Mouse (Mus musculus) adrenal gland, postnatal 14 days (tissue): ENCODE results near the gene Celsr2. TPM values are rescaled to one million over a fixed set of nuclear protein-coding genes. Genes with fewer than 3 reads are reported as not detected.

Experiments
- DNase-seq: peaks from one replicate; pipeline ENCODE4 v3.0.0; 2021; ENCODE audit warnings: mixed read lengths
- total RNA-seq: library from RNA; stranded (reverse); gene quantifications from 2 replicates; pipeline ENCODE4 v1.2.3, GENCODE M21; 2021

Celsr2 gene
- total RNA-seq, 1 experiment from 2014 or later = 8.7 TPM

DNA sequence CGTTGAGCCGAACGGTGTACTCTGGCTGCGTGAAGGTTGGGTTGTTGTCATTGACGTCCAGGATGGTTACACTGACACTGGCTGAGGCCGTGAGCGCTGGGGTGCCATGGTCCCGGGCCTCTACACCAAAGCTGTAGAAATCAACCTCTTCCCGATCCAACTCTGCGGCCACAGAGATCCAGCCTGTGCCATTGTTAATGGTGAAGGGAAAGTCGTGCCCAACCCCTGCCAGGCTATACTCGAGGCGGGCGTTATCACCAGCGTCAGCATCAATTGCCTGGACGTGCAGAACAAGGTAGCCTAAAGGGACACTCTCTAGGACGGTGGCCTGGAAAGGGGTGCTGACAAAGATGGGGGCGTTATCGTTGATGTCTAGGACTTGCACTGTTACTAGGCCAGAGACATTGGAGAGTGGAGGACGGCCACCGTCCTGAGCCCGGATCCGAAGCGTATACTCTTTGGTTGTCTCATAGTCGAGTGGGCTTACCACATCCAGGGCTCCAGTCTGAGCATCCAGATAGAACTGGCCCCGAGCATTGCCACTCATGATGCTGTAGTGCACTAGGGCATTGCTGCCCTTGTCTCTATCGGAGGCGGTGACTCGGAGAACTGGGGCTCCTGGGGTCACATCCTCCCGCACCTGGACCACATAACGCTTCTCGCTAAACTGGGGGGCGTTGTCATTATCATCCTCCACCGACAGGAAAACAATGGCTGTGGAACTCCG, 1.6 kb downstream of the Celsr2 start:
- DNase-seq = no peak

DNA sequence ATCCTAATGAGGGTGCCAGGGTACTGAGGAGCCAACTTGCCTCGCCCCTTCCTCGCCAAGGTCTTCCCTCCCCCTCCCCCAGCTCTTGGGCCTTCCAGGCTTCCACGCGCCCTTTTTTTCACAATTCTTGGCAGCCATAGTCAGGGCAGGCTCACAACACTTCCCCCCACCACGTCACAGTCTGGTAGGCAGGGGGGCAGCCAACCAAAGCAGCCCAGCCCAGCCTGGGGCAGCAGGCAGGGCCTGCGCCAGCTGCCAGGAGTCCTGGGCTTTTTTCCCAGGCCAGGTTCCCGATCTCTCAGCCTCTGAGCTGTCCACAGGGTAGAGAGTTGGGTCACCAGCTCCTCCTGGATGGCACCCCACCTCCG, 3.6 kb downstream of the Celsr2 start:
- DNase-seq = peak; percentile 68

DNA sequence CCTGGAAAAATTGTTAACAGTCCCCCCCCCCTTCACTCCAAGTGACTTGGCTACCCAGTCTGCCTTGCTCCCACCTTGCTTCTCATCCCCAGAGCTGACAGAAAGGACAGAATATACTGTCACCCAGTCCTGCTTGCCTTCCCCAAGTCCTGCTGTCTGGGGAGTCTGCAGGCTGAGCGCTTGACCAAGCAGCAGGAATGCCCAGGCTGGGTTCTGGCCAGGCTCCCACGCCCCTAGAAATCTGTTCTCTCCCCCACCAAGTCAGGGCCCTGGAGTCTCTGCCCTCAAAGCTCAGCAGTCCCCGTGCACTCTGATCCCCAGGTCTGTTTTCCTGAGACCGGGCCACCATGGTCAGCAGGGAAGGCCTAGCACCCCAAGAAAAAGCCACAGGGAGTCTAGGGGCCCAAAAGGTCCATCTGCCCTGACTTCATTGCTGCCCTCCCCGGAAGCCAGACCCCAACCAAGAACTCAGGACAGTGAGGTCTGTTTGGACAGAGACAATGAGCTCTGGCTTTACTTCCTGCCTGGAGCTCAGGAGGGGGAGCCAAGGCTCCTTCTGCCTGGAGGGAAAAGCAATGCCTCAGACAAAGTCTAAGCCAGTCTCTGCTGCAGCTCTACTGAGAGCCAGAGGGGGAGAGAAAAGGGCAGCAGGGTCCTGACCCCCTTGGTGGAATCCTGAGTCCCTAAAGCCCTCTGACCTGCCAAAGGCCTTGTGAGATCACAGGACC, 4.2 kb downstream of the Celsr2 start:
- DNase-seq = no peak

DNA sequence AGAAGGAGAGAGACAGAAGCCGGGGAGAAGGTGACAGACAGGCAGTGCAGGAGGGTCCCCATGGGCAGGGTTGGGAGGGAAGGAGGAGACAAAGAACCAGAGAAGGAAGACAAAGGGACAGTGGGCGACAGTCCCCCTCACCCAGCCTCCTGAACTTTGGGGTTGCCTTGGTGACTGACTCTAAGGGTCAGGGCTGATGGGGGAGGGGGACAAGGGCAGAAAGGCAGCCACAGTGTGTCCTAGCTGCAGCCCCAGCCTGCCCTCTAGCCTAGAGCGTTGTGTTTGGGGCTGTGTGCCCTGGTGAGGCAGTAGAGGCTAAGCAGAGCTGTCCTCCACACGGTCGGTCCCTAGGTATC, 5.0 kb downstream of the Celsr2 start:
- no peak for DNase-seq

DNA sequence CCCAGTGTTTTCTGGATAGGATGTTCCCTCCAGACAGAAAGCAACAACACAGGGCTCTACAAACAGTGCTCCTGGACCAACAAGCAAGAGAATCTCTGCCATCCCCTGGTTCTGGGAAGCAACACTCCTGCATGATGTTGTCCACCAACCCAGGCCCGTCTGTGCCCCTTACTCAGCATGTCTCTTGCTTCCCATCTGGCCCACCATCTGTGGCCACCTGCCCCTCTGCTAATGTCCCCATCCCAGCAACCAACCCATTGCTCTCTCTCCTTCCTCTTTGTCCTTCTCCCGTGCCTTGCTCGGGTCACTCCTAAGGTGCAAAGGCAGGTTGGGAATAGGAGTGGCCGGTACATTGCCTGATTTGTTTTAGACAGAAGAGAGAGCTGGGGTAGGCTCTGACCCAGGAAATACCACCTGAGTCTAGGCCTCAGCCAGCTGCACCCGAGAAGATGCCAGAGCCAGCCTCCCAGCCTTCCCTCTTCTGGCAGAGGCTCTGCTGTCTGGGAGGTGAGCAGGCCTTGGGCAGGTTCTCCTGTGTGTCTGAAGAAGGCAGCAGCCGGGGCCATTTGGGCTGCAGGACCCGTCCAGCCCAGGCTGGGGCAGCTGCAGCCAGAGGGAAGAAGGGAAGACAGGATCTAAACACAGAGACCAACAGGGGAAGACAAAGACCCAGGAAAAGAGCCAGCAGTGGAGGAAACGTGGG, 5.5 kb downstream of the Celsr2 start:
- no peak for DNase-seq

DNA sequence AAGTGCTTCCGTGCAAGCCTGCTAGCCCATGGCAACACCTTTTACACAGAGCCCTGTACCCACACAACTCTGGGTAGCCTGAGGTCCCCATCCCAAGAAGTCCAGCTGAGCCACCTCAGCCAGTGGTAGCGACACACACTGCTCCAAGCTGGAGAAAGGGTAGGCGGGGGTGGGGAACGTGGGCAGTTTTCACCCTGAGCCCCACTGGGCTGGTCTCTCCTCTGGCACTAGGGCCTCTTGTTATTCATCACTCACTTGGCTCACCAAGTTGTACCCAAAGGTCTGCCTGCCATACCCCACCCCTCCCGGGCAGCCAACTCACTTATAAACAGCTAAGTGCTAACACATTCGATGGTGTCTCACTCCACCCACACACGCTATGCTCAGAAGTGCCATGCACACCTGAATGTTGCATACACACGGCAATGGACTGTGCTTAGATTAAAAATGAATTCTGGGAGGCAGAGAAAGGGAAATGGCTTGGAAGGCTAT, 6.8 kb downstream of the Celsr2 start:
- DNase-seq = no peak

DNA sequence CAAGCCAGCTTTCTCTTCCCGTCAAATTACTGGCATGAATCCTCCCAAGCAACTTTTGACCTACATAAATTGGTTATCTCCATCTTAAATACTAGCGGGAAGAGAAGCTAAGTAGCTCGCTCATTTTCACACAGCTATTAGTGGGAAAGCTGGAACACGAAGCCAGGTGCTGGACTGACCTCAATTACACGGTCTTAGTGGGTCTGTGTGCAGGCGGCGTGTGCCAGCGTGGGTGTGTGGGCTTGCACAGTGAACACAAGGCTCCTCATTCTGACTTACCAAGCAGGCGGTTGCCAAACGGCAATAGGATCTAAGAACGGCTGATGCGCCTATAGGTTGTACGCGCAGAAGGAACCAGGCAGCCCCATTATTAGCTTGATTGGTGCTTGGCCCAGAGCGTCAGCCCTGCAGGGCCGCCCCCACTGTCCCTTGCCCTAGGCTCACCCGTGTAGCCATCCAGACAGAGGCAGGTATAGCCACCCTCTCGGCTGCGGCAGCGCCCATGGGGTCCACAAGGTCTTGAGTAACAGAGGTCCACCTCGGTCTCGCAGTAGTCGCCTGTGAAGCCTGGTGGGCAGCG, 9.0 kb downstream of the Celsr2 start:
- DNase-seq = no peak

DNA sequence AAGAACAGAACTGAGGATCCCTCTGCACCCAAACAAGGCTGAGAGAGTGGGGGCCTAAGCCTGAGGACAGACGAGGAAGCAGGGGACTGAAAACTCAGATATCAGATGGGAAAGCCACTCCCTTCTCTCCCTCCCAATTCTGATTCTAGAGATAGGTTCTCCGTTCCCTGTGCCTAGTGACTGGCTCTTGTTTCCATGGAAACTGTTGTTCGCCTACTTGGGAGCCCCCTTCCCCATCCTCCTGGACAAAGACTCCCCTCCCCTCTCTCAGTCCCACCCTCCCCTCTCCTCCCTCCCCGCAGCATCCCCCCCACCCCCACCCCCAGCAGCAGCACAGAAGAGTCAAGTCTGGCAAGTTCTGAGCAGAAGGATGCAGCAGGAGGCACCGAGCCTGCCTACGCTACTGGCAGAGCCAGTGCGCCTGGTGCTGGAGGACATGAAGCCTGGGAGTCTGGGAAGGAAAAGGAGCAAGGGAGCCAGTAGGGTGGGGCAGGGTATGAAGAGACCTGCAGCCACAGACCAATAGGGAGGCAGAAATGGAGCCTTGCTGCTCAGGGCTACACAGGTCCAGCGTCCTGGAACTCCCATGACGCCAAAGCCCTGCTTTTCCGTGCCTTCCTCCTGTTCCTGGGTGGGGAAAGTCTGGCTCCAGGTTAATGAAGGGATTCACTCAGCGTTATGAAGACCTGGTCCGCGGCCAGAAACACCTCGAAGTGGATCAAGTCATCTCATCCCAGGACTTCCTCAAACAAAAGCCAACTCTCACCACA, 9.6 kb downstream of the Celsr2 start:
- DNase-seq = no peak

DNA sequence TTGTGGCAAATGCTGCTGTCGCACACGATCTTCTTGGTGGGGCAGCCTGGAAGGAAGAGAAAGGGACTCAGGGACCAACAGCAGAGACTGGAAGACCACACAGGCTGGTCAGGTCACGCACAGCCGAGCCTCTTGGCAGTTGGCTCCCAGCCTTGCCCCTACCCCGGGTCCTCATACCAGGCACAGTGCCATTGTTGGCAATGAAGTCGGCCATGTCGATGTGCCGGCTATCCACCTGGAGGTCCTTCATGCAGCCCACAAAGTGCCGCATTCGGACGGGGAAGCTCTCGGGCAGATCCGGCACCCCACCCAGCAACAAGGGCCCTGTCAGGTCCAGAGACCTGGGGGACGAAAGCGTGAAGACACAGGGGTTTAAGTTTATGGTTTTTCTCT, 12.8 kb downstream of the Celsr2 start:
- DNase-seq = no peak

DNA sequence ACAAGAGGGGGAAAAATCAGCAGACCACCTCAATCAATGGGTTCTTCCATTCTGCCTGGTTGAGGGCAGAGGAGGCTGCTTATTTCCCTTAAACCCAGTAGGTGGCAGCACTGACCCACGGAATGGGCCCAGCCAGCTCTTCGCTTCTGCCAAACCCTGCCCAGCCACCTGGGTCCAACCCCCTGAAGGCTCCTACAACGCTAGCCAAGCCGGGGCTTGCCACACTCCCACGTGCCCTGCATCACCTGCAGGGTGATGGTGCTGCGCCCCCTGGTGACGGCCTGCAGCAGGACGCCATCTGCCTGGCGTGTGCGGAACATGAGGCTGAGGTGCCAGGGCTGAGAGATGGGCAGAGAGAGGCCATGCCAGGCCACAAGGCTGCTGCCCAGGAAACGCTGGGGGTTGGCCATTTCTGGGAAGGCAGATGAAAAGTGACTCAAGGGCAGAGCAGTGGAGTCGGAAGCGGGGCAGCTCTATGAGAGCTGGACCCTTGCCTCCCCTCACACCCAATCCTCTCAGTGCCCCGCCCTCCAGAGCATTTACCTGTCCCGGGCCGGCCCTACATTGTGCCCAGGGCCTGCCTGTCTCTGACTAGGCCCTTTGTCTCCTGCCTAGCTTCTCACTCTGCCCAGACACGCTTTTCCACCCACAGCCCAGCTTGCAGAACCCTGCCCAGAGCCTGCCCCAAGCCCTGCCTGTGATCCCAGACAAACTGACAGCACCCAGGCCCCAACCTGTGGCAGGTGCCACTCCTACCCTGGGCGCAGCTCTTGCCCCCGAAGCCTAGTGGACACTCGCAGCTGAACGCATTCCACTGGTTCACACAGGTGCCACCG, 13.4 kb downstream of the Celsr2 start:
- peak; percentile 96 for DNase-seq

DNA sequence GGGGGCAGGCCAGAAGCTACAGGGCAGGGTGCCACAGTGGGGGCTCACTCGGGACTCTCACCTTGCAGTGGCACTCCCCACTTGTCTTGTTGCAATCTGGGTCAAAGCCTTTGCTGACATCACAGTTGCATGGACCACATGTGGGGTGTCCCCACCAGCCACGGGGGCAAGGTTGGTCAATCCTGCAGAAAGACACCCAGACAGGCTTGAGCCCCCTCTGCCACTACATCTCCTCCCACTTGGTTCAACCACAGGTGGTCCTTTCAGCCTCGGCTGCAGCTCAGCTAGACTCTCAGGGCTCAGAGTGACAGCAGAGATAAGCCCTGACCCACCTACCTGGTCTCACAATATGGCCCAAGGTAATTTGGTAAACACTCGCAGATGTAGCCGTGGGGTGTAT, 14.9 kb downstream of the Celsr2 start:
- no peak for DNase-seq

DNA sequence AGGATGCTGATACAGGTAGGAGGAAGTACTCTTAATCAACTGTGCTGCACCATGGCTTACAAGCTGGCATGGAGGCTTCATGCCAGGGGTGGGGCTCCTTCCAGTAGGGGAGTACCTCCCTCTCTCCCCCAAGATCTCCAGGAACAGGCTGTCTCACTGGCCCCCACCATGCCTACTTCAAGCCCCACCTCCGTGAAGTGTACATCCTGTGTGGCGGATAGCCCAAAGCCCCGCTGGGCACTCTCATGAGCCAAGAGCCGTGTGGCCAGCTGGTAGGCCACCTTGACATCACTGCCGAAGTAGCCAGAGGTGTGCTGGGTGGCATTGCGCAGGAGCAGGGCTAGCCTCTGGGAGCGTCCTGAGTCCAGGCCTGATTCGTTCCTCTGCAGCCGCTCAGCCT, 17.1 kb downstream of the Celsr2 start:
- DNase-seq = no peak

DNA sequence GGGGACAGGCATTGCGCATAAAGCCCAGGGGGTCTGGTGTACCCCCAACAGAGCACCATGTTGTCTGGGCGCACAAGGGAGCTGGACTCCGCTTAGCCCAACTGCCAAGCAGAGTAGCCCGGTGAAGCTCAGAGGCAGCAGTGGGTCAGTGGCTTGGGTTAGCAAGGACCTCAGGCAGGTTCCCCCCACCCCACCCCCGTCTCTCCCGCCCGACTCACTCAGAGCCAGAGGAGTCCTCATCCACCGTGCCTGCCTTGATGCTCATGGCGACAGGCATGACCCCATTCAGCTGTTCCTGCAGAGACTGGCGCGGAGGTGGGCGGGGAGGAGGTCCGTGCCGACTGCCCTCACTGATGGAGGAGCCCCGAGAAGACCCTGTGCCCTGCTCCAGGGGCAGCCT, 22.6 kb downstream of the Celsr2 start:
- no peak for DNase-seq

DNA sequence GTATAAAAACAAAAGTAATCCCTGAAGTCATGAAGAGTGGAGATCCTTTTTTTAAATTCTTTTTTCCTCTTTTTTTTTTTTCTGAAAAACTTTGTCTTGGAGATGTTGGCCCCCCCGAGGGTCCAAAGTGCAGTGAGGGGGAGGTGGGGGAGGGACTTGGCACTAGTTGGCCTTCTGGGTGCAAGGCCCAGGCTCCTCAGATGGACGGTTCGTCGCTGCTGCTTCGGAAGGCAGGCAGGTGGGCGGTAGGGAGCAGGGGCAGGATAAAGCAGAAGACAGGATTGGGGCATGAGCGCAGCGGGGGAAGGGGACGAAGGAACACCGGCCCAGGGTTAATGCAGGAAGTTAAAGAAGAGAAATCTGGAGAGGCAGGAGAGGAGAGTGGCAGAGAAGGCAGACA, 23.1 kb downstream of the Celsr2 start:
- DNase-seq = no peak

DNA sequence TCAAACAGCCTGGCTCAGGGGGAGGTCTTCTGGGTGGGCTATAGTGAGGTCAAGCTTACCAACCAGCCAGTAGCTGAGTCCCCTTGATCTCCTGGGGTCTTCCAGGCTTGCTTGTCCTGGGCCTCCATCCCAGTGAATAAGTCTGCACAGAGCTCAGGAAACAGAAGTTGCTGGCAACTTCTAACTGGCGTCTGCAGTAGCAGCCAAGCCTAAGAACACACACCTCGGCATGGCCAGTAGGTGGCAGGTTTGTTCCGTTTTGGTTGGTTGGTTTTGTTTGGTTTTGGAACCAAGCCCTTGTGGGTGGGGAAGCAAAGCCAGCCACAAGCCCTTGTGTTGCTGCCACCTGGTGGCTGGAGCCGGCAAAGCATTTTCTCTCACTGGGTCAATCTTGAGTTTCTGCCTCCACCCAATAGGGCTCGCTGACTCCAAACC, 26.2 kb downstream of the Celsr2 start:
- peak; percentile 96 for DNase-seq

DNA sequence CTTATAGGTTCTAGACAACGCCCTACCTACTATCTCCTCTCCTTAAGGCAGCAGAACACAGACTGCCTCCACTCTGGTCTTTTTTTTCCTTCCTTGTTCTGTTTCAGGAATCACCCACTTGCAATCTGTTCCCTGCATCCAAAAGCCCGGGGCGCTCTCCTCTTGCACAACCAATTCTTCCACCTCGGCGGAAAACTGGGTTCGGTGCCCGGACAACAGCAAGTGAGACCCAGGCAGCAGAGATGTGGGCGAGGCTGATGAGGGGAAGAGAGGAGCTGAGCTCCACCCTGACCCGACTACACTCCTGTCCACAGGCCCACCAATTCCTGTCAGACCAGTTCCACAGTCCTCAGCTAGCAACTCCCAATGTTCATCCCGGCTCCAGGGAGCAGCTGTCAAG, 29.2 kb downstream of the Celsr2 start:
- no peak for DNase-seq

DNA sequence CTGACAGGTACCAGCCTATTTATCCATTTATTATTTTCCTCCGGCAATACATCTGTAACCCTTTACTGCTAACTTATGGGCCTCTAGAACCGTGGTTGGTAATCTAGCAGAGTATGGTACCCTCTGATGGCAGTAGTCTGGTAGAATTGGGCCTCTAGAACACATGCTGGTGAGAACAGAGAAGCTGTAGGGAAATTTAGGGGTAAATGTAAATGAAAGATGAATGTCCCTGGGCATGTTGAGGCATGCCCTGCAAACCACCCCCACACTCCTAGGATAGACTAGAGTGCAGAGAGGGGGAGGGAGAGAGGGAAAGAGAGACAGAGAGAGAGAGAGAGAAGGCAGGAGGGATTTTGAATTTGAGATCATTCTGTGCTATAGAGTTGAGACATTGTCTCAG, 30.9 kb downstream of the Celsr2 start:
- DNase-seq = no peak

DNA sequence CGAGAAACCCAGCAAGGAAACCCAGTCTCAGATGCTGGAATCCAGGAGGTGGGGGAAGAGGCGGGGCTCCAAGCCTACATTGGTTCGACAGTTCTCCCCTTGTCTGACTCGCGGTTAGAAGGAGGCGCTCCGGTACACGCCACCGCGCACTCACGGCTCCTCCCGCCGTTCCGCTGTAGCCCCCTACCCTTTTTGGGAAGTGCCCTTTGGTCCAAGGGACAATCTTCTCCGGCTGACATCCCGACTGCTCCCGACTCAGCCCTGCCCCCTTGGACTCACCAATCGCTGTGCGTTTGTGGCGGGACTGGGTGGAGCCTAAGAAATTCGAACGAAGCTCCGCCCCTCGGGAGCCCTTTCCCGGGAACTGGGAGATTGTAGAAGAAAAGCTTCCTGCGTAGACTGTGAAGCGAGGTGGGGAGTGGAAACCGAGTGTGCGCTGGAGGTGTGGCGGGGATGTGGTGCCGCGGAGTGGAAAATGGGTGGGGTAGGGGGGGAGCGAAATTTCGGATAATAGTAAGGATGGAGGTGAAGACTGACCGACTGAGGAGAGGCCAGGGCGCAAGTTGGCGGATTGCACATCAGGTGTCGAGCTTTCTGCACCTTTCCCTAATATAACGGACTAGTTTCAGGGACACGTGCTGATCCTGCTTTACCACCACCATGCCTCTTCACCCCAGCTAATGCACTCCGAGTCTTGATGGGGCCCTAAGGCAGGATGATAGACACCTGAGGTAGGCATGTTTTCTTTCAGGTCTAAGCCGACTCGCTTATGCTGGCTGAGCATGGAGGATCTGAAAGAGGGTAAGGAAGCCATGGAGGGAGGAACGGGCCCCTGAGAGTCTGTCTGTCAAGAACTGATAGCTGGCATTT, 31.6 kb downstream of the Celsr2 start, which contains the start of gene Psrc1:
Gene Psrc1 (plus strand): TSS at position 355 of the 870 bp plus-strand sequence.
- peak; percentile 94 for DNase-seq

DNA sequence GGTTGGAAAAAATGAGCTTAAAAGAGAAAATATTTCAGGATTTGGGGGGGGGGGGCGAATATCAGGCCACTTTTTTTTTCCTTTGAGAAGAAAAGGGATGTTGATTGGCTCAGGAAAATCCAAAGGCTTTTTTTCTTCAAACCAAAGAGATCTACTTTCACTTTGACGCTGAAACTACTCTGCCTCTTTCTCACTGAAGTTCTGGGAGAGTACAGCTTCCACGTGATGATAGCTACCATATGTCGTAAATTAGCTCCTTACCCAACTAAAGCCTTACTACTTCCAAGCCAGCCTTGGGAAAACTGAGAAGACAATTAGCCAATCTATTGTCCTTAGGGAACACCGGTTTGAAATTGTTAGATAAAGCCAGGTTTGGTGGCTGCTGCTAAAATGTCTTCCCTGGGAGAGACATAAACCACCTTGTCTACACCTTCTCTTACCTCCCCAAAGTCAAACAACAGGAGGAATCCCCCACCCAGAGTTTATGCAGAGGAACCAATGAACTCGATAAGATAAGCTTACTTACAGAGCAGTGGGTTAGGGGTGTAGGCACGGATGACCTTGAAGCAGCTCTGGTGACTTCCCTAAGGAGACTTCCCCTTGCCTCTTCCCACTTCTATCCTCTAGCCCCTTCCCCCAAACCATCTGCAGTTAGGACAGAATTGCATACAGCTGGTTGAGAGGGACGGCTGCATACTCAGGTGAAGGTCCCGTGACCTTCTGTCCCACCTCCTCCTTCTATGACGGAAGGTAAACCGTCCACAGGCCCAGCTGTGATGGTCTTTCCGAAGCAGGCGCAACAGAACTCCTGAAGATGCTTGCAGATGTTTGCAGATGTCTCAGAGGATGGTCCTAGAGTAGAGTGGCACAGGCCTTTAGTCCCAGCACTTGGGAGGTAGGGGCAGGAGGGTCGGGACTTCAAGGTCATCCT, 33.1 kb downstream of the Celsr2 start:
- no peak for DNase-seq
